Mouse (Mus musculus): Measurements from ENCODE around the gene Ngly1.

The Ngly1 gene

GRCm38 (mm10) chr14:16249171-16249874 lies at the start of gene Ngly1, which contains the start of gene Oxsm:
TSS of gene Ngly1 (plus strand) at chr14:16249280.
TSS of gene Oxsm (minus strand) at chr14:16249808.
- in situ Hi-C loops (cut with MboI, MseI): loop anchor here (10.0 kb wide), 1 partner anchor 485 kb away; no protein-coding TSS in a partner anchor

DNA sequence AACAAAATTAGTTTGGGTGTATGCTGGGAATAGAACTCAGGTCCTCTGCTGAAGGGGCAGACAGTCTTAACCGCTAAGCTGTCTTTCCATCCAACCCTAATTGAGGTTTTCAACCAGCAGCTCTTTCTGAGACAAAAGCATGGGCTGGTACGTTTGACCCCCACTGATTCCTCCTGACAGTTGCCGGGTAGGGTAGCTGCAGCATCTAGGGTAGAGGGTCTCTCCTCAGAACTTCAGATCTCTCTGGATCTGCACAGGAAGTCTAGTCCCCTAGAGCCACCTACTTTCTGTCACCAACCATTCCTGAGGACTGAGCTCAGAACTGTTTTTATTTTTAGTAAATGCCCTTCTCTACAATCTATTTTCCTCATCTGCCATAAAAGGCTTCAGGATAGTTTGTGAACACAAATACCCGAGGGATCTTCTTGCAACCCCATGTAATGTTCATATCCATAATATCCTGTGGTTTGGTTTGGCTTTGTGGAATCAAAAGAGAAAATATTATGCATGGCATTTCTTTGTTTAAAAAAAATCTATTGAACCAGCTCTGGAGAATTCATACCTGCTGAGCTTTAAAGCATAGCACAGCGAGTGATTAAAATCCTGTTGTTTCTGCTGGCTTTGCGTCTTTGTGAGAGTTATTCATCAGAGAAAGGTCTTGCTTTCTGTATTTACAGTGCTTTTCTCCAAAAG lies 48.7 kb upstream of the Ngly1 start:
- in situ Hi-C loops (cut with MboI, MseI): no loop called here

GRCm38 (mm10) chr14:16200969-16201638 lies 48.0 kb upstream of the Ngly1 start:
- in situ Hi-C loops (cut with MboI, MseI): no loop called here

DNA sequence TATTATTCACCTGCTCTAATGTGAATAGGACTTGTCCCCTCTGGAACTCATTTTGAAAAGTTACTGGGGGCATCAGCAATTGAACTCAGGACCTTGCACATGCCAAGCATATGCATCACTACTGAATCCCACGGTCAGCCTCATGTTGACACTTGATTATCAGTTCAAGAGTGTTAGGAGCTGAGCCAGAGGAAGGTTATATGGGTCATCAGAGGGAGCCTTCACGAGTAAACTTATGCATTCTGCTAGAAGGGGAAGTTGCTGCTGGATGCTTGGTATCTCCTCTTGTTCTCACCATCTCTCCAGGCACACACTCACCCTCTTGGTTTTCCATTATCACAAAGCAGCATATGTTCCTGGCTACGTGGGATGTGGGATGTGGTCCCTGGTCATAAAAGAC lies 47.4 kb upstream of the Ngly1 start:
- in situ Hi-C loops (cut with MboI, MseI): no loop called here

DNA sequence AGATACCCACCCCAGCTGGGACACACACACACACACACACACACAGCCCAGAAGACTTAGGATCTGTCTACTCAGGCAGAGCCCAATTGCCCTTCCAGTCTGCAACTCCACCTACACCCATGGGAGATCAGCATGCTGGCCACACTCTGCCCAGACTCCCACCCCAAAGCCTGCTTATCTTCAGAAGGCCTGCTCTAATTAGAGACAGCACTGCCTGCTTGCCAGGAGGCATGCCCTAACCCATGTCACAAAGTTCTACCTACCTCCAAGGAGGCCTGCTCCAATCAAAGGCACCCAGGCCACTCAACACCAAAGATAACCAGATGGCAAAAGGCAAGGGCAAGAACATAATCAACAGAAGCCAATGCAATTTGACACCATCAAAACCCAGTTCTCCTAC lies 41.4 kb upstream of the Ngly1 start:
- in situ Hi-C loops (cut with MboI, MseI): loop anchor here (5.0 kb wide), 1 partner anchor 855 kb away; no protein-coding TSS in a partner anchor

GRCm38 (mm10) chr14:16219015-16219414 lies 30.1 kb upstream of the Ngly1 start:
- in situ Hi-C loops (cut with MboI, MseI): no loop called here

- in situ Hi-C loops (cut with MboI, MseI): no loop called here
Measured at GRCm38 (mm10) chr14:16229395-16229794, 19.7 kb upstream of the Ngly1 start.

GRCm38 (mm10) chr14:16230581-16230980 lies 18.5 kb upstream of the Ngly1 start:
- in situ Hi-C loops (cut with MboI, MseI): no loop called here

DNA sequence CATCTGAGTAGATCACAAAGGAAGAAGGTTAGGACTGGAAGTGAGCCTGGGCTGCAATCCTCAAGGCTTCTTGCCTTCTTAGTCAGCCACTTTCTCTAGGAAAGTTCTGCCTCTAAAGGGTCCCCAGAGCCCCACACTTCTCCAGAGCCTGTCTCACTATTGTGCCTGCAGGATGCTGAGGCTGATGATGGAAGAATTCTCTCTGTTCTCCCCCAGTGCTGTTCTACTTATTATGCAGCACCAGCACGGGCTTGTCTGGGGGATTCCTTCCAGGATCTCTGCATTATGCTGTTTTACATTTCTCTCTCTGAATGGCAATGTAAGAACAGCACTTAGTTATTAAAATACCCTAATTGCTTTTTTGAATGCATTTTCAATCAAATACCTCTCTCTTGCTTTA lies 15.6 kb upstream of the Ngly1 start:
- in situ Hi-C loops (cut with MboI, MseI): no loop called here

- in situ Hi-C loops (cut with MboI, MseI): no loop called here
Measured at GRCm38 (mm10) chr14:16236466-16236865, 12.6 kb upstream of the Ngly1 start.

GRCm38 (mm10) chr14:16242193-16242815 lies 6.8 kb upstream of the Ngly1 start:
- in situ Hi-C loops (cut with MboI, MseI): loop anchor here (5.0 to 10.0 kb wide), 2 partner anchors 125 to 478 kb away; partner anchors contain the start of gene Top2b

- in situ Hi-C loops (cut with MboI, MseI): loop anchor here (5.0 to 10.0 kb wide), 2 partner anchors 124 to 478 kb away; partner anchors contain the start of gene Top2b
Measured at GRCm38 (mm10) chr14:16242947-16243602, 6.0 kb upstream of the Ngly1 start.

DNA sequence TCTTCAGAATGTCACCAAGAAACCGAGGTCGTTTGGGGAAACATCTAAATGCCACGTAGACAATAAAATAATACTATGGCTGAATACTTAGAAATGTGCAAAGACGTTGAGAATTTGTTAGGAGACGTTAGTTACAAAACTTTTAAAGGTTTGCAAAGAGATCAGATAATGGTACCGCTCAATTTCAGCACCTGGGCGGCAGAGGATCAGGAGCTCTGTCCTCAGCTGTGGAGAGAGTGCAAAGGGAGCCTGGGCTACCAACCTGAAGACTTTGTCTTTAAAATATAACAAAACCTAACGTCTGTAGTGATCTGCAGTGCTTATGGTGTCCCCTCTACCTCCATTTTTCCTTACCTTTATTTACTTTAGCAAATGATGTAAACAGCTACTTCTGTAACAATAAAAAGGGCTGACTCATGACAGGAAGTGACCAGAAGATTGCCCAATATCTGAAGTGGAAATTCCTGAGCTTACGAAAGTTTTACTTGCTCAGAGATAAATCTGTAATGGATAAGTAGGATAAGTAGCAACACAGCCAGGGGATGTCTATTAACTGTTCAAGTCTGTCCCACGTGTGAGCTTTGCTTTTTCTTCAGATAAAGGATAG lies 5.4 kb upstream of the Ngly1 start:
- in situ Hi-C loops (cut with MboI, MseI): loop anchor here (5.0 to 10.0 kb wide), 2 partner anchors 124 to 479 kb away; partner anchors contain the start of gene Top2b

GRCm38 (mm10) chr14:16244370-16244769 lies 4.7 kb upstream of the Ngly1 start:
- in situ Hi-C loops (cut with MboI, MseI): loop anchor here (5.0 to 10.0 kb wide), 2 partner anchors 123 to 480 kb away; partner anchors contain the start of gene Top2b

GRCm38 (mm10) chr14:16245127-16245526 lies 4.0 kb upstream of the Ngly1 start:
- in situ Hi-C loops (cut with MboI, MseI): loop anchor here (10.0 kb wide), 1 partner anchor 480 kb away; no protein-coding TSS in a partner anchor

- in situ Hi-C loops (cut with MboI, MseI): loop anchor here (10.0 kb wide), 1 partner anchor 482 kb away; no protein-coding TSS in a partner anchor
Measured at GRCm38 (mm10) chr14:16246340-16246912, 2.7 kb upstream of the Ngly1 start.

- in situ Hi-C loops (cut with MboI, MseI): loop anchor here (10.0 kb wide), 1 partner anchor 483 kb away; no protein-coding TSS in a partner anchor
Measured at GRCm38 (mm10) chr14:16248135-16248534, 945 bp upstream of the Ngly1 start.

DNA sequence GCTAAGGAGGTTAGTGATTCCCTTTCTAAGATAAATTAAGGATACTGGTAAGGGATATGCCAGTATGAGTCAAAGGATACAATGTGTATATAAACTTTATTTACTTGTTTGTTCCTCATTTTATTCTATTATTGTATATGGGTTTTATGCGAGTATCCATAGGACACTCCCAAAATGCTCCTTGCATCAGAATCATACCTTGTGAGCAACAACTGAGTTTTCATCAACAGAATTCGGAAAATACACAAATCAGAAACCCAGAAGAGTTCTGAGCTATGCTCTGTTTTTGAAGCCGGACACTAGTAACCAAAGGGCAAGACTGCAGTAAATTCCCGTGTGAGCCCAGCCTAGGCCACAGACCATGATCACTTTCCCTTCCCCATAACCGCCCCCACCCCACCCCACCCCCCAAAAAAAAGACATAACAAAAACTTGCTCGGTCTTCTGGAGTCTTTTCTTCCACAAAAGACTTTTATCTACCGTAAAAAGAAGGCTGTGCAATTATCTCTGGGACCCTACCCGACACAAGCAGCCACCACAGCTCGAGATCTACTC lies 400 bp upstream of the Ngly1 start:
- in situ Hi-C loops (cut with MboI, MseI): loop anchor here (10.0 kb wide), 1 partner anchor 484 kb away; no protein-coding TSS in a partner anchor

DNA sequence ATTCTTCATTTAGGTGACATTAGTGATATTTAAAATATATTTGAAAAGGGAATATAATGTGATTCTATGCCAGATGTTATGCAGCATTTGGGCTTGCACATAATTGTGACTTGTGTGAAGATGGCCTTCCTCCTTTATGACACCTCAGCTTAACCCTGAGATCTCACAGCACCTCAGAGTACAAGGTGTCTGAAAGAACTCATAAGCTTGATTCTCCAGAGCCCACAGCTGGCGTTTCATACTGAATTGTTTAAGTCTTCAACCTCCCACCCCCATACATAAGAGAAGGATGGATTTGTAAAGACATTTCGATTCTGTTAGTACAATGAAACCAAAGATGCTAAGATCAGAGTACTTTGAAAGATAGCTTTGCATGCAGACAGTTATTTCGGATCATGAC lies 1.0 kb downstream of the Ngly1 start:
- in situ Hi-C loops (cut with MboI, MseI): no loop called here

DNA sequence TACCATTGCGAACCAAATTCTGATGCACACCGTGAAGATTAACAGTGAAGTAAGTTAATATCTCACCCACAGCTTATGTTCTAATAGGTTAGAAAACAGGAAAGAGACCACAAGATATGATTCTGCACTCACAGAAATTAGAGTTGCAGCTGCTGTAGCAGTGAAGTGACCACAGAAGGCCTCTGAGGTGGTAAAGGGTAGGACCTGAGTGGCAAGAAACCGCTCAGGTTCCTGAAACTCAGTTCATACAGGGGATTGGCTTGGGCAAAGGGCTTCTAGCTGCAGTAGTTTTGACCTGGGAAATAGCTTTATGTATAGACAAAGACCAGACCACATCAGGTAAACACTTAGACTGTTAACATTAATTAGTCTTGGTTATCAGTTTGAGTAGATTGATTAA lies 6.7 kb downstream of the Ngly1 start:
- in situ Hi-C loops (cut with MboI, MseI): no loop called here
